Mouse (Mus musculus): ENCODE data around the gene BC080695.
"Not testable (repeated sequence)": the region's sequence is repeated elsewhere in the genome, so short reads cannot be mapped to it uniquely, and the experiment has no call there.

The BC080695 gene

GRCm38 (mm10) chr4:143551400-143551799, at the start of gene BC080695, which contains the start of gene Gm13057:
TSS of gene BC080695 (plus strand) at chr4:143551700.
TSS of gene Gm13057 (plus strand) at chr4:143551709.
- in situ Hi-C loops (cut with MboI, MseI), result not testable (repeated sequence)

GRCm38 (mm10) chr4:143511043-143511442, 40.5 kb upstream of the BC080695 start, which contains the start of gene Gm13043:
TSS of gene Gm13043 (plus strand) at chr4:143511343.
- in situ Hi-C loops (cut with MboI, MseI), result no loop called here

GRCm38 (mm10) chr4:143535654-143536053, 15.8 kb upstream of the BC080695 start, which contains the start of gene Gm13040:
TSS of gene Gm13040 (plus strand) at chr4:143535954.
- in situ Hi-C loops (cut with MboI, MseI), result not testable (repeated sequence)

GRCm38 (mm10) chr4:143611927-143612326, 60.4 kb downstream of the BC080695 start:
- in situ Hi-C loops (cut with MboI, MseI), result not testable (repeated sequence)

- in situ Hi-C loops (cut with MboI, MseI), result loop anchor here (5.0 kb wide), 1 partner anchor 283 kb away; no protein-coding TSS in a partner anchor
These were observed 63.2 kb downstream of the BC080695 start, which contains the start of gene Gm13083 for GRCm38 (mm10) chr4:143614703-143615102. TSS of gene Gm13083 (plus strand) at chr4:143615003.

GRCm38 (mm10) chr4:143618101-143618500, 66.6 kb downstream of the BC080695 start:
- in situ Hi-C loops (cut with MboI, MseI), result loop anchor here (5.0 kb wide), 1 partner anchor 279 kb away; no protein-coding TSS in a partner anchor

All from T-helper 2 cell (primary cell).